Mouse (Mus musculus): ENCODE data around the gene Dnase1l1. TPM values are rescaled to one million over a fixed set of nuclear protein-coding genes. Genes with fewer than 3 reads are reported as not detected.

Dnase1l1 gene
- total RNA-seq, 2 experiments from 2014 or later = 7.1 to 21.2 TPM

Other genes with a start within 250 kb of the Dnase1l1 start
- not detected in 2 replicates for gene Opn1mw, start 154.9 kb downstream of the Dnase1l1 start, total RNA-seq (2015)
- gene Opn1mw, start 154.9 kb downstream of the Dnase1l1 start, total RNA-seq (2017) = not detected in 2 replicates
- gene Mecp2, start 147.0 kb downstream of the Dnase1l1 start, total RNA-seq (2015) = 16.3 and 16.9 TPM in 2 replicates
- 15.3 and 18.8 TPM in 2 replicates for gene Mecp2, start 147.0 kb downstream of the Dnase1l1 start, total RNA-seq (2017)
- gene Tex28, start 114.5 kb downstream of the Dnase1l1 start, total RNA-seq (2015) = not detected in 2 replicates
- not detected in 2 replicates for gene Tex28, start 114.5 kb downstream of the Dnase1l1 start, total RNA-seq (2017)
- not detected in 2 replicates for gene Tktl1, start 105.1 kb downstream of the Dnase1l1 start, total RNA-seq (2015)
- not detected in 2 replicates for gene Tktl1, start 105.1 kb downstream of the Dnase1l1 start, total RNA-seq (2017)
- 158 and 196 TPM in 2 replicates for gene Flna, start 32.5 kb downstream of the Dnase1l1 start, total RNA-seq (2015)
- 495 and 504 TPM in 2 replicates for gene Flna, start 32.5 kb downstream of the Dnase1l1 start, total RNA-seq (2017)
- 77.1 and 82.8 TPM in 2 replicates for gene Emd, start 27.6 kb downstream of the Dnase1l1 start, total RNA-seq (2015)
- gene Emd, start 27.6 kb downstream of the Dnase1l1 start, total RNA-seq (2017) = 86.7 and 91.7 TPM in 2 replicates
- 3,920 and 4,047 TPM in 2 replicates for gene Rpl10, start 11.5 kb downstream of the Dnase1l1 start, total RNA-seq (2015)
- gene Rpl10, start 11.5 kb downstream of the Dnase1l1 start, total RNA-seq (2017) = 1,333 and 1,759 TPM in 2 replicates
- 44.5 and 53.5 TPM in 2 replicates for gene Taz, start 425 bp downstream of the Dnase1l1 start, total RNA-seq (2015)
- 25.8 and 31.0 TPM in 2 replicates for gene Taz, start 425 bp downstream of the Dnase1l1 start, total RNA-seq (2017)
- gene Atp6ap1, start 14.8 kb upstream of the Dnase1l1 start, total RNA-seq (2015) = 128 and 135 TPM in 2 replicates
- gene Atp6ap1, start 14.8 kb upstream of the Dnase1l1 start, total RNA-seq (2017) = 123 and 206 TPM in 2 replicates
- gene Gdi1, start 22.7 kb upstream of the Dnase1l1 start, total RNA-seq (2015) = 56.8 and 79.4 TPM in 2 replicates
- 22.8 and 22.9 TPM in 2 replicates for gene Gdi1, start 22.7 kb upstream of the Dnase1l1 start, total RNA-seq (2017)
- 38.6 and 47.9 TPM in 2 replicates for gene Fam50a, start 30.7 kb upstream of the Dnase1l1 start, total RNA-seq (2015)
- gene Fam50a, start 30.7 kb upstream of the Dnase1l1 start, total RNA-seq (2017) = 56.9 and 62.8 TPM in 2 replicates
- 3.4 and 4.5 TPM in 2 replicates for gene Plxna3, start 46.7 kb upstream of the Dnase1l1 start, total RNA-seq (2015)
- gene Plxna3, start 46.7 kb upstream of the Dnase1l1 start, total RNA-seq (2017) = 0.54 and 0.62 TPM in 2 replicates
- 88.3 and 93.1 TPM in 2 replicates for gene Lage3, start 71.3 kb upstream of the Dnase1l1 start, total RNA-seq (2015)
- gene Lage3, start 71.3 kb upstream of the Dnase1l1 start, total RNA-seq (2017) = 22.6 and 28.1 TPM in 2 replicates
- gene Ubl4a, start 90.9 kb upstream of the Dnase1l1 start, total RNA-seq (2015) = 35.6 and 39.9 TPM in 2 replicates
- gene Ubl4a, start 90.9 kb upstream of the Dnase1l1 start, total RNA-seq (2017) = 11.9 and 21.2 TPM in 2 replicates
- 31.1 and 39.3 TPM in 2 replicates for gene Slc10a3, start 91.0 kb upstream of the Dnase1l1 start, total RNA-seq (2015)
- 12.8 and 13.9 TPM in 2 replicates for gene Slc10a3, start 91.0 kb upstream of the Dnase1l1 start, total RNA-seq (2017)
- 14.0 and 14.5 TPM in 2 replicates for gene Fam3a, start 110.9 kb upstream of the Dnase1l1 start, total RNA-seq (2015)
- 10.0 and 22.1 TPM in 2 replicates for gene Fam3a, start 110.9 kb upstream of the Dnase1l1 start, total RNA-seq (2017)
- gene Ikbkg, start 111.0 kb upstream of the Dnase1l1 start, total RNA-seq (2015) = 9.8 and 12.5 TPM in 2 replicates
- gene Ikbkg, start 111.0 kb upstream of the Dnase1l1 start, total RNA-seq (2017) = 22.8 and 53.0 TPM in 2 replicates
- gene G6pdx, start 146.9 kb upstream of the Dnase1l1 start, total RNA-seq (2015) = 174 and 188 TPM in 2 replicates
- gene G6pdx, start 146.9 kb upstream of the Dnase1l1 start, total RNA-seq (2017) = 104 and 109 TPM in 2 replicates
- gene Gm6880, start 199.1 kb upstream of the Dnase1l1 start, total RNA-seq (2015) = not detected in 2 replicates
- not detected in 2 replicates for gene Gm6880, start 199.1 kb upstream of the Dnase1l1 start, total RNA-seq (2017)

All from megakaryocyte progenitor cell, adult 5-6 weeks (primary cell).